Mouse (Mus musculus) hindbrain, embryonic 11.5 days (tissue): Measurements from ENCODE around the gene Basp1. TPM values are rescaled to one million over a fixed set of nuclear protein-coding genes. Genes with fewer than 3 reads are reported as not detected.

Experiments used
- ATAC-seq: fragments of 200-750 bp; cut with Nextera tagmentation; 2 replicates; pipeline ENCODE4 v1.8.0; 2017; ENCODE audit warnings: mild to moderate bottlenecking, moderate TSS enrichment, moderate library complexity; ENCODE audit not compliant: low FRiP score
- DNase-seq: peaks from one replicate; pipeline ENCODE4 v3.0.0-alpha.2; 2015; ENCODE audit warnings: low spot score
- H3K27ac ChIP-seq: fragments of 300-500 bp; sonication (generic); 2 replicates; pipeline ENCODE4 v1.5.1; 2014; ENCODE audit warnings: mild to moderate bottlenecking, low read depth, low read length
- H3K27me3 ChIP-seq: fragments of 300-500 bp; sonication (generic); 2 replicates; pipeline ENCODE4 v1.6.1; 2014; ENCODE audit warnings: mild to moderate bottlenecking, low read length, moderate library complexity, mixed read lengths; ENCODE audit not compliant: control insufficient read depth, insufficient read depth
- H3K36me3 ChIP-seq: fragments of 300-500 bp; sonication (generic); 2 replicates; pipeline ENCODE4 v1.6.1; 2014; ENCODE audit warnings: mild to moderate bottlenecking, low read length, moderate library complexity, mixed read lengths; ENCODE audit not compliant: control insufficient read depth, insufficient read depth
- H3K4me1 ChIP-seq: fragments of 300-500 bp; sonication (generic); replicated peaks from 2 replicates; pipeline ENCODE4 v1.6.1; 2014; ENCODE audit warnings: low read length, mixed read lengths; ENCODE audit not compliant: control insufficient read depth, insufficient read depth
- H3K4me2 ChIP-seq: fragments of 300-500 bp; sonication (generic); replicated peaks from 2 replicates; pipeline ENCODE4 v1.6.1; 2014; ENCODE audit warnings: mild to moderate bottlenecking, low read depth, low read length
- H3K4me3 ChIP-seq: fragments of 300-500 bp; sonication (generic); 2 replicates; pipeline ENCODE4 v1.5.1; 2014; ENCODE audit warnings: low read depth, low read length
- H3K9ac ChIP-seq: fragments of 300-500 bp; sonication (generic); 2 replicates; pipeline ENCODE4 v1.6.1; 2014; ENCODE audit warnings: low read depth, low read length
- H3K9me3 ChIP-seq: fragments of 300-500 bp; sonication (generic); 2 replicates; pipeline ENCODE4 v1.6.1; 2016; ENCODE audit warnings: low read length; ENCODE audit not compliant: control insufficient read depth
- WGBS: fragments of 180-500 bp; shearing (Covaris S2); extraction: QIAGEN DNeasy Blood & Tissue Kit; methylation state at CpG from one replicate; pipeline ENCODE4 v1.1.7; 2014; 5-methylcytosine and 5-hydroxymethylcytosine counted together
- polyA plus RNA-seq: library from polyadenylated mRNA; unstranded; fragments of >200 nt; fragmentation: Nextera tagmentation; extraction: Ambion mirVana; gene quantifications from 2 replicates; pipeline ENCODE4 v1.2.1, GENCODE M21; 2014

Basp1 gene
- polyA plus RNA-seq, 1 experiment from 2014 or later = 130 TPM

- no peak for ATAC-seq
- 91% methylated on average over 5 of the region's 5 CpGs for WGBS
- Histone ChIP-seq H3K9ac (no peak overlapping the region), H3K27ac (no peak overlapping the region), H3K4me2 (no peak overlapping the region), H3K4me3 (no peak overlapping the region), H3K27me3 (no peaks in the 10 kb centered on the region), H3K4me1 (0 out of 2 replicates have a peak, but pooled peaks cover 5% of the 10 kb centered on the region), H3K36me3 (no peaks in the 10 kb centered on the region), H3K9me3 (no peaks in the 10 kb centered on the region)
- DNase-seq = no peak
Measured at GRCm38 (mm10) chr15:25391210-25391609, 22.4 kb downstream of the Basp1 start.

DNA sequence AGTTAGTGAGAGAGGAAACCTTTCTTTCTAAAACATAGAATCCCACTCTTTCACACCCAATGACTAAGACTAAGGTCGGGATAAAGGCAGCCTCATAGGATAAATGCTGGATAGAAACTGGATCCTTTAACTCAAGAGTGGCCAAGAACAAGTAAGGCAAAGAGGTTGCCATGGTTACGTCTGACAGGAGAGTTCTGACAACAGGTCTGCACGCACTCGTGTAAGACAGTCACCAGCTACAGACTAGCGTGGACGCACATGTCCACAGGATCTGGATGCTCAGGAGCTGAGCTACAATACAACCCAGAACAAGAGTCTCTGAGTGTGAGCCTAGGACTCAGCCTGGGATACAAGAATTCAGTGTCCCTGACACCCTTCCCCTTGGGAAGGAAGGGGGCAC, 26.0 kb downstream of the Basp1 start:
- 87% methylated on average over 6 of the region's 6 CpGs for WGBS
- Histone ChIP-seq H3K36me3 (0 out of 2 replicates have a peak, but pooled peaks cover 2% of the 10 kb centered on the region), H3K4me1 (0 out of 2 replicates have a peak, but pooled peaks cover 5% of the 10 kb centered on the region), H3K9me3 (no peaks in the 10 kb centered on the region), H3K4me2 (no peak overlapping the region), H3K9ac (no peak overlapping the region), H3K4me3 (no peak overlapping the region), H3K27me3 (no peaks in the 10 kb centered on the region), H3K27ac (no peak overlapping the region)
- DNase-seq (no peak), ATAC-seq (peak; percentile 32; the same call in 1 of the 2 replicates)

GRCm38 (mm10) chr15:25380051-25380450, 33.5 kb downstream of the Basp1 start:
- no peaks in the 10 kb centered on the region for H3K9me3 ChIP-seq
- H3K9ac ChIP-seq = no peak overlapping the region
- no peak overlapping the region for H3K4me3 ChIP-seq
- H3K27me3 ChIP-seq = no peaks in the 10 kb centered on the region
- no peaks in the 10 kb centered on the region for H3K36me3 ChIP-seq
- H3K4me1 ChIP-seq = no peaks in the 10 kb centered on the region
- DNase-seq (no peak), ATAC-seq (no peak)
- 95% methylated on average over 5 of the region's 5 CpGs for WGBS
- H3K4me2 ChIP-seq = no peak overlapping the region
- no peak overlapping the region for H3K27ac ChIP-seq

DNA sequence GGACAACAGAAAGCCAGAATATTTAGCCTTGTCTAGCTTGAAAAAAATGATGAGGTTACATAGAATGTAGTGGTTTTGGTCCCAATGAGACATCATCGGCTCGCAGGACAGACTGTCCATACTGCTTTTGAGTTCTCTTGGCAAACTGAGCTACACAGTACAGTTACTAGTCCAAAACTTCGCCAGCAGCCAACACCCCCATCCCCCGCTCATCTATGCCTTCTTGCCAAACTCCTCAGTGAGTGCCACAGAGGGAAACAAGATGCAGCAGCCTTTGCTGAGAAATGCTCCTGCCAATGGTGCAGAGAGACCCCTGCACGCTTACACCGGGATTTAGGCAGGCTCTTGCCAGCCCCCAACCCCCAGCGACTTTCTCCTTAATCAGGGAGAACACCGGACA, 34.9 kb downstream of the Basp1 start:
- H3K27me3 ChIP-seq = no peaks in the 10 kb centered on the region
- H3K36me3 ChIP-seq = no peaks in the 10 kb centered on the region
- H3K9ac ChIP-seq = no peak overlapping the region
- H3K4me3 ChIP-seq = no peak overlapping the region
- 92% methylated on average over 8 of the region's 8 CpGs for WGBS
- no peaks in the 10 kb centered on the region for H3K9me3 ChIP-seq
- no peak for DNase-seq
- H3K27ac ChIP-seq = no peak overlapping the region
- H3K4me2 ChIP-seq = no peak overlapping the region
- ATAC-seq = no peak
- H3K4me1 ChIP-seq = no peaks in the 10 kb centered on the region

DNA sequence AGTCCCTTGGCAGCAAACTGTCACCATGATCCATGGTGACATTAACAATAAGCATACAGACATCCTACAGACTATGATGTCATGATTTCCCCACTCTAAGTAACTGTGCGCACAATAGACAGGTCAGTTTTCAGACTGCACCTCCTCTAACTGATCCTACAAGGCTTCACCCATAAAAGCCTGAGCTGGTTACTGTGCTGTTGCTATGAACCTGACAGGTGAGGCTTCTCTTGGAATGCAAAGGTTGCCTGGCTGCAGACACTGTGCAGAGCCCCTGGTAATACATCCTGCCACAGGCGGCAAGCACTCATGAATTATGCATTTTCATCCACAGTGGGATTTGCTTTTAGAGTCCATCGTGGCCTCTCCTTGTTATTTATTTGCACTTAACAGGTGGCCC, 36.6 kb downstream of the Basp1 start:
- 48% methylated on average over 3 of the region's 3 CpGs for WGBS
- Histone ChIP-seq H3K4me1 (no peaks in the 10 kb centered on the region), H3K4me3 (no peak overlapping the region), H3K27ac (no peak overlapping the region), H3K27me3 (no peaks in the 10 kb centered on the region), H3K9ac (no peak overlapping the region), H3K36me3 (no peaks in the 10 kb centered on the region), H3K4me2 (no peak overlapping the region), H3K9me3 (no peaks in the 10 kb centered on the region)
- DNase-seq = no peak
- ATAC-seq = peak; percentile 64; the same call in 1 of the 2 replicates

GRCm38 (mm10) chr15:25373486-25373885, 40.1 kb downstream of the Basp1 start:
- Histone ChIP-seq H3K27me3 (no peaks in the 10 kb centered on the region), H3K27ac (no peak overlapping the region), H3K9me3 (no peaks in the 10 kb centered on the region), H3K4me2 (no peak overlapping the region), H3K9ac (no peak overlapping the region), H3K36me3 (no peaks in the 10 kb centered on the region), H3K4me1 (no peaks in the 10 kb centered on the region), H3K4me3 (no peak overlapping the region)
- DNase-seq (no peak), ATAC-seq (no peak)
- WGBS = 90% methylated on average over 3 of the region's 3 CpGs

GRCm38 (mm10) chr15:25369522-25369921, 44.0 kb downstream of the Basp1 start:
- no peak overlapping the region for H3K9ac ChIP-seq
- DNase-seq = no peak
- H3K36me3 ChIP-seq = no peaks in the 10 kb centered on the region
- no peak overlapping the region for H3K27ac ChIP-seq
- H3K27me3 ChIP-seq = no peaks in the 10 kb centered on the region
- H3K4me3 ChIP-seq = no peak overlapping the region
- WGBS = 82% methylated on average over 7 of the region's 7 CpGs
- ATAC-seq = no peak
- no peaks in the 10 kb centered on the region for H3K9me3 ChIP-seq
- no peak overlapping the region for H3K4me2 ChIP-seq
- H3K4me1 ChIP-seq = peaks cover 13% of the 10 kb centered on the region

DNA sequence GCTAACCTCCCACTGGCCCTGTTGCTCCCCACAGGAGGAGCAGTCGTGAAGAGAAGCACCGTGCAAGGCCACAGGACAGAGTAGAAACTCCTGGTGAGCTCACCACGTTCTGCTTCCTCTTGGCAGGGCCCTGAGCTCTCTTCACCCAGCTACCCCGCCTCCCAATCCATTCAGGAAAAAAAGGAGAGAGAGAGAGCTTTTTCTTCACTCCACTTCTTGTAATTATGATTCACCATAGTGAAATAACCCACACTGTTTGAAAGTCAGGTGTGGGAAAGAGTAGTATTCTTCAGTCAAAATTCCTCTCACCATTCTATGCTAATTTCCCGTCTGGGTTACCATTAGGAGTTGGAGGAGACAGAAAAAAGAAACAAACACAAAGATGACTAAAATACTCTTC, 48.1 kb downstream of the Basp1 start:
- Histone ChIP-seq H3K4me2 (0 out of 2 replicates have a peak overlapping the region, but pooled peaks have one; percentile 3), H3K27ac (no peak overlapping the region), H3K9me3 (no peaks in the 10 kb centered on the region), H3K27me3 (no peaks in the 10 kb centered on the region), H3K4me3 (no peak overlapping the region), H3K36me3 (no peaks in the 10 kb centered on the region), H3K4me1 (peaks cover 19% of the 10 kb centered on the region), H3K9ac (peak overlapping the region; percentile 62; the same call in 1 of the 2 replicates)
- ATAC-seq = no peak
- 12% methylated on average over 5 of the region's 5 CpGs for WGBS
- DNase-seq = peak; percentile 36

- ATAC-seq (peak; percentile 23; the same call in 1 of the 2 replicates), DNase-seq (no peak)
- H3K36me3 ChIP-seq = no peaks in the 10 kb centered on the region
- H3K9ac ChIP-seq = peak overlapping the region; percentile 62
- H3K27me3 ChIP-seq = no peaks in the 10 kb centered on the region
- peaks cover 20% of the 10 kb centered on the region for H3K4me1 ChIP-seq
- WGBS = 6% methylated on average over 23 of the region's 23 CpGs
- no peaks in the 10 kb centered on the region for H3K9me3 ChIP-seq
- peak overlapping the region; percentile 64 for H3K27ac ChIP-seq
- H3K4me2 ChIP-seq = peak overlapping the region; percentile 44
- H3K4me3 ChIP-seq = peak overlapping the region; percentile 10; the same call in 1 of the 2 replicates
Measured at GRCm38 (mm10) chr15:25364819-25365463, 48.6 kb downstream of the Basp1 start.
